Mouse (Mus musculus): Measurements from ENCODE around the gene Pdlim7. TPM values are rescaled to one million over a fixed set of nuclear protein-coding genes. Genes with fewer than 3 reads are reported as not detected.
A peak's percentile ranks its signal among the peaks of the same experiment; 100 is the strongest.

The Pdlim7 gene
- 189 and 200 TPM in 2 replicates for polyA plus RNA-seq (2015; fragmentation: Nextera tagmentation; extraction: Ambion mirVana)

GRCm38 (mm10) chr13:55513111-55513748 is at the start of gene Pdlim7:
Gene Pdlim7, minus strand, starts transcription at chr13:55513676.
- peak within 1 kb of the TSS; percentile 88 for H3K27ac ChIP-seq (ENCODE audit: low read length)
- H3K4me3 ChIP-seq (ENCODE audit: low read length): peak within 1 kb of the TSS; percentile 93
- no peaks in the 10 kb centered on the region for H3K9me3 ChIP-seq (ENCODE audit: control insufficient read depth, low read length)
- H3K36me3 ChIP-seq (ENCODE audit: control insufficient read depth, insufficient read depth, low read length): peaks cover 5% of the 10 kb centered on the region; the same call in 1 of the 2 replicates
- under 1% methylated on average over 55 of the region's 55 CpGs for WGBS
- peak within 1 kb of the TSS; percentile 87 for H3K4me2 ChIP-seq (ENCODE audit: low read depth, low read length)
- no peaks in the 10 kb centered on the region for H3K27me3 ChIP-seq (replicated peaks; ENCODE audit: control insufficient read depth, insufficient read depth, low read length)
- peak; percentile 59 for ATAC-seq
- H3K4me1 ChIP-seq (ENCODE audit: control insufficient read depth, insufficient read depth, low read length): peaks cover 30% of the 10 kb centered on the region
- H3K9ac ChIP-seq (ENCODE audit: low read depth, low read length): peak within 1 kb of the TSS; percentile 90

GRCm38 (mm10) chr13:55557499-55557898 is 44.0 kb upstream of the Pdlim7 start:
- 71% methylated on average over 6 of the region's 6 CpGs for WGBS
- no peaks in the 10 kb centered on the region for H3K4me1 ChIP-seq (ENCODE audit: control insufficient read depth, insufficient read depth, low read length)
- H3K4me3 ChIP-seq (ENCODE audit: low read length): no peak overlapping the region
- no peak overlapping the region for H3K9ac ChIP-seq (ENCODE audit: low read depth, low read length)
- no peak overlapping the region for H3K27ac ChIP-seq (ENCODE audit: low read length)
- no peak for ATAC-seq
- H3K27me3 ChIP-seq (replicated peaks; ENCODE audit: control insufficient read depth, insufficient read depth, low read length): no peaks in the 10 kb centered on the region
- H3K4me2 ChIP-seq (ENCODE audit: low read depth, low read length): no peak overlapping the region
- H3K36me3 ChIP-seq (ENCODE audit: control insufficient read depth, insufficient read depth, low read length): peaks cover 12% of the 10 kb centered on the region; the same call in 1 of the 2 replicates
- H3K9me3 ChIP-seq (ENCODE audit: control insufficient read depth, low read length): no peaks in the 10 kb centered on the region

GRCm38 (mm10) chr13:55555921-55556320 is 42.4 kb upstream of the Pdlim7 start:
- Histone ChIP-seq H3K36me3 (ENCODE audit: control insufficient read depth, insufficient read depth, low read length) (peaks cover 12% of the 10 kb centered on the region; the same call in 1 of the 2 replicates), H3K27me3 (replicated peaks; ENCODE audit: control insufficient read depth, insufficient read depth, low read length) (no peaks in the 10 kb centered on the region)
- WGBS: 90% methylated on average over 9 of the region's 9 CpGs

GRCm38 (mm10) chr13:55549061-55549460 is 35.6 kb upstream of the Pdlim7 start:
- Histone ChIP-seq H3K27ac (ENCODE audit: low read length) (no peak overlapping the region), H3K4me2 (ENCODE audit: low read depth, low read length) (no peak overlapping the region), H3K36me3 (ENCODE audit: control insufficient read depth, insufficient read depth, low read length) (peaks cover 3% of the 10 kb centered on the region), H3K27me3 (replicated peaks; ENCODE audit: control insufficient read depth, insufficient read depth, low read length) (no peaks in the 10 kb centered on the region), H3K4me3 (ENCODE audit: low read length) (no peak overlapping the region), H3K9ac (ENCODE audit: low read depth, low read length) (no peak overlapping the region), H3K4me1 (ENCODE audit: control insufficient read depth, insufficient read depth, low read length) (no peaks in the 10 kb centered on the region), H3K9me3 (ENCODE audit: control insufficient read depth, low read length) (no peaks in the 10 kb centered on the region)
- no peak for ATAC-seq
- WGBS: 86% methylated on average over 15 of the region's 15 CpGs

More at GRCm38 (mm10) chr13:55555921-55556320, 42.4 kb upstream of the Pdlim7 start:
- H3K4me2 ChIP-seq (ENCODE audit: low read depth, low read length): no peak overlapping the region
- no peak overlapping the region for H3K9ac ChIP-seq (ENCODE audit: low read depth, low read length)
- H3K27ac ChIP-seq (ENCODE audit: low read length): no peak overlapping the region
- no peak for ATAC-seq
- H3K4me3 ChIP-seq (ENCODE audit: low read length): no peak overlapping the region
- H3K4me1 ChIP-seq (ENCODE audit: control insufficient read depth, insufficient read depth, low read length): no peaks in the 10 kb centered on the region
- no peaks in the 10 kb centered on the region for H3K9me3 ChIP-seq (ENCODE audit: control insufficient read depth, low read length)

- WGBS: 90% methylated on average over 5 of the region's 5 CpGs
- Histone ChIP-seq H3K9me3 (ENCODE audit: control insufficient read depth, low read length) (no peaks in the 10 kb centered on the region), H3K27ac (ENCODE audit: low read length) (no peak overlapping the region), H3K4me2 (ENCODE audit: low read depth, low read length) (no peak overlapping the region), H3K9ac (ENCODE audit: low read depth, low read length) (no peak overlapping the region), H3K4me3 (ENCODE audit: low read length) (no peak overlapping the region), H3K36me3 (ENCODE audit: control insufficient read depth, insufficient read depth, low read length) (peaks cover 5% of the 10 kb centered on the region), H3K4me1 (ENCODE audit: control insufficient read depth, insufficient read depth, low read length) (no peaks in the 10 kb centered on the region), H3K27me3 (replicated peaks; ENCODE audit: control insufficient read depth, insufficient read depth, low read length) (no peaks in the 10 kb centered on the region)
- no peak for ATAC-seq
Observed at GRCm38 (mm10) chr13:55548426-55548825, 35.0 kb upstream of the Pdlim7 start.

- Histone ChIP-seq H3K4me3 (ENCODE audit: low read length) (no peak overlapping the region), H3K27ac (ENCODE audit: low read length) (no peak overlapping the region), H3K27me3 (replicated peaks; ENCODE audit: control insufficient read depth, insufficient read depth, low read length) (no peaks in the 10 kb centered on the region), H3K9me3 (ENCODE audit: control insufficient read depth, low read length) (no peaks in the 10 kb centered on the region), H3K9ac (ENCODE audit: low read depth, low read length) (no peak overlapping the region), H3K4me2 (ENCODE audit: low read depth, low read length) (no peak overlapping the region), H3K4me1 (ENCODE audit: control insufficient read depth, insufficient read depth, low read length) (no peaks in the 10 kb centered on the region), H3K36me3 (ENCODE audit: control insufficient read depth, insufficient read depth, low read length) (peaks cover 5% of the 10 kb centered on the region)
- no peak for ATAC-seq
- 96% methylated on average over 2 of the region's 2 CpGs for WGBS
Observed at GRCm38 (mm10) chr13:55547916-55548315, 34.4 kb upstream of the Pdlim7 start.

- no peaks in the 10 kb centered on the region for H3K4me1 ChIP-seq (ENCODE audit: control insufficient read depth, insufficient read depth, low read length)
- WGBS: 86% methylated on average over 6 of the region's 6 CpGs
- no peak for ATAC-seq
- H3K9ac ChIP-seq (ENCODE audit: low read depth, low read length): no peak overlapping the region
- no peak overlapping the region for H3K27ac ChIP-seq (ENCODE audit: low read length)
- no peaks in the 10 kb centered on the region for H3K9me3 ChIP-seq (ENCODE audit: control insufficient read depth, low read length)
- no peak overlapping the region for H3K4me3 ChIP-seq (ENCODE audit: low read length)
- H3K27me3 ChIP-seq (replicated peaks; ENCODE audit: control insufficient read depth, insufficient read depth, low read length): no peaks in the 10 kb centered on the region
- H3K4me2 ChIP-seq (ENCODE audit: low read depth, low read length): no peak overlapping the region
- H3K36me3 ChIP-seq (ENCODE audit: control insufficient read depth, insufficient read depth, low read length): peaks cover 11% of the 10 kb centered on the region
Observed at GRCm38 (mm10) chr13:55544792-55545191, 31.3 kb upstream of the Pdlim7 start.

- Histone ChIP-seq H3K4me1 (ENCODE audit: control insufficient read depth, insufficient read depth, low read length) (no peaks in the 10 kb centered on the region), H3K9me3 (ENCODE audit: control insufficient read depth, low read length) (no peaks in the 10 kb centered on the region), H3K9ac (ENCODE audit: low read depth, low read length) (no peak overlapping the region), H3K27me3 (replicated peaks; ENCODE audit: control insufficient read depth, insufficient read depth, low read length) (no peaks in the 10 kb centered on the region), H3K27ac (ENCODE audit: low read length) (no peak overlapping the region), H3K4me3 (ENCODE audit: low read length) (no peak overlapping the region), H3K4me2 (ENCODE audit: low read depth, low read length) (no peak overlapping the region), H3K36me3 (ENCODE audit: control insufficient read depth, insufficient read depth, low read length) (peaks cover 14% of the 10 kb centered on the region)
- no peak for ATAC-seq
- WGBS: 93% methylated on average over 8 of the region's 8 CpGs
Observed at GRCm38 (mm10) chr13:55543447-55543846, 30.0 kb upstream of the Pdlim7 start.

GRCm38 (mm10) chr13:55542891-55543290 is 29.4 kb upstream of the Pdlim7 start:
- ATAC-seq: no peak
- Histone ChIP-seq H3K9ac (ENCODE audit: low read depth, low read length) (no peak overlapping the region), H3K27ac (ENCODE audit: low read length) (no peak overlapping the region), H3K27me3 (replicated peaks; ENCODE audit: control insufficient read depth, insufficient read depth, low read length) (no peaks in the 10 kb centered on the region), H3K9me3 (ENCODE audit: control insufficient read depth, low read length) (no peaks in the 10 kb centered on the region), H3K4me2 (ENCODE audit: low read depth, low read length) (no peak overlapping the region), H3K4me3 (ENCODE audit: low read length) (no peak overlapping the region), H3K4me1 (ENCODE audit: control insufficient read depth, insufficient read depth, low read length) (no peaks in the 10 kb centered on the region), H3K36me3 (ENCODE audit: control insufficient read depth, insufficient read depth, low read length) (peaks cover 14% of the 10 kb centered on the region)
- WGBS: 95% methylated on average over 4 of the region's 4 CpGs

GRCm38 (mm10) chr13:55540933-55541332 is 27.5 kb upstream of the Pdlim7 start:
- WGBS: 88% methylated on average over 2 of the region's 2 CpGs
- H3K27ac ChIP-seq (ENCODE audit: low read length): no peak overlapping the region
- no peak overlapping the region for H3K4me3 ChIP-seq (ENCODE audit: low read length)
- no peak for ATAC-seq
- H3K4me2 ChIP-seq (ENCODE audit: low read depth, low read length): no peak overlapping the region
- H3K27me3 ChIP-seq (replicated peaks; ENCODE audit: control insufficient read depth, insufficient read depth, low read length): no peaks in the 10 kb centered on the region
- peaks cover 5% of the 10 kb centered on the region; the same call in 1 of the 2 replicates for H3K4me1 ChIP-seq (ENCODE audit: control insufficient read depth, insufficient read depth, low read length)
- H3K9me3 ChIP-seq (ENCODE audit: control insufficient read depth, low read length): no peaks in the 10 kb centered on the region
- peaks cover 14% of the 10 kb centered on the region for H3K36me3 ChIP-seq (ENCODE audit: control insufficient read depth, insufficient read depth, low read length)
- H3K9ac ChIP-seq (ENCODE audit: low read depth, low read length): no peak overlapping the region

Data from intestine, embryonic 16.5 days (tissue).